Mouse (Mus musculus): ENCODE data around the gene Gse1.

Gse1 gene

GRCm38 (mm10) chr8:120298601-120299532, 70.6 kb downstream of the Gse1 start:
- DNase-seq (ENCODE audit: low read depth), result no peak

- DNase-seq (ENCODE audit: low read depth), result no peak
Measured at GRCm38 (mm10) chr8:120300601-120301141, 72.4 kb downstream of the Gse1 start.

DNA sequence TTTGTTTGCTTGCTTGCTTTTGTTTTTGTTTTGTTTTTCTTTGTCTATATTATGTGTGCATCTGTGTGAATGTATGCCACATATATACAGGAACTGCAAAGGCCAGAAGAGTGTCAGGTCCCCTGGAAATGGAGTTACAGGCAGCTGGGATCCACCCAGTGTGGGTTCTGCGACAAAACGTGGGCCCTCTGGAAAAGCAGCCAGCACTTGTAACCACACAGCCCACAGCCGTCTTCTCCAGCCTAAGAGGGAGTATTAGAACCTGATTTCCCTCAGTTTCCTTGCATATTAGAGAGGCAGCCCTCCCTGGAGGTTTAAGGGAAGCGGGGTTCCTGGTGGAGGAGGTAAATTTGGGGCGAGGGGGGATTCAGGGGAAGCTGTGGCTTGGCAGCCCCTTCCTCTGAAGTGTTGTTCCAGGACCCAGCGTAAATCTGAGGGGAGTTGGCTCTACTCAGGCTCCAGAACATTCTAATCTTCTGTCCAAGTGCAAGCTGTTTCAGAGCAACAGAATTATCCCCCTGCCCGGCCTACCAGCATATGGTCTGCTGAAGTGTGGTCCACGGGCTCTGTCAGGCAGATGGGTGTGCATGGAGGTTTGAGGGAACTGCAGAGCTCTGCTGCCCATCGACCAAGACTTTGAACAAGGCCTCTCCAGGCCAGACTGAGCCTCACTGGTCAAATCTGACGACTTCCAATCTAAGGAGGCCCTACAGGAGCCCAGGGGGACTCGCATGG, 74.9 kb downstream of the Gse1 start:
- DNase-seq (ENCODE audit: low read depth), result no peak

- no peak for DNase-seq (ENCODE audit: low read depth)
Measured at GRCm38 (mm10) chr8:120304097-120304496, 75.8 kb downstream of the Gse1 start.

GRCm38 (mm10) chr8:120305800-120306385, 77.6 kb downstream of the Gse1 start:
- DNase-seq (ENCODE audit: low read depth), result no peak

GRCm38 (mm10) chr8:120307103-120307502, 78.8 kb downstream of the Gse1 start:
- DNase-seq (ENCODE audit: low read depth), result no peak

DNA sequence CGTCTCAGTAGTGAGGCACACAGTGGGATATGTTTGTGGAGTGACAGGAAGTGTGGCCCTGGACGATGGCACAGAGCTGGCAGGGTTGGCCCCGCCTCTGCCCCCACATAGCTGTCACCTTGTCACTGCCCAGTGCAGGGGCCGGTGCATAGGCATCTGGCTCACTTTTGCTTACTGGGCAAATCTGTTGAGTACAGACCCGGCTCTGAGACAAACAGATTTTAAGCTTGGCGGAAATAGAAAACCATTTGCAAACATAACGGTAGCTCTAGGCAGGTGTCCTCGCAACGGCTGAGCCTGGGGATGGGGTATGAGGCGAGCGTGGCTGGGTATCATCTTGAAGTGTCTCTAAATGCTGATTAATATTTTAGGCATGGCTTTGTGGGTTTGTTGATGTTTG, 79.3 kb downstream of the Gse1 start:
- no peak for DNase-seq (ENCODE audit: low read depth)

GRCm38 (mm10) chr8:120308131-120308530, 79.9 kb downstream of the Gse1 start:
- no peak for DNase-seq (ENCODE audit: low read depth)

DNA sequence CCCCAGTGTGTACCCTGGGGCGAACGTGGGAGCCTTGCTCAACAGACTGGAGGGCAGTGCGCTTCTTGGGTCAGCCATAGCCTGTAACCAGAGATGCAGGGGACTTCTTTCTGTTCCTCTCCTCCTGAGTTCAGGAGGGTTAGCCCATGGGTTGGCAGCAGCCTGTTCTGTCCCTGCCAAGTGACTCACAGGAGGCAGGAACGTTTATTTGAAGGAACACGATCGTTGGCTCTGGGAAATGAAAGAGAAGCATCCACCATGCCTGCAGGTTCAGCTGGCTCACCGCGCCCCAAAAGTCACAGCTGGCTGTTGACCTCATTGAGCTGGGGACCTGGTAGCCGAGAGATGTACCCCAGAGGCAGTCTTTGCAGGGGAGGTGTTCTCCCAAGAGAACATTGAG, 80.3 kb downstream of the Gse1 start:
- no peak for DNase-seq (ENCODE audit: low read depth)

GRCm38 (mm10) chr8:120309326-120309725, 81.1 kb downstream of the Gse1 start:
- no peak for DNase-seq (ENCODE audit: low read depth)

DNA sequence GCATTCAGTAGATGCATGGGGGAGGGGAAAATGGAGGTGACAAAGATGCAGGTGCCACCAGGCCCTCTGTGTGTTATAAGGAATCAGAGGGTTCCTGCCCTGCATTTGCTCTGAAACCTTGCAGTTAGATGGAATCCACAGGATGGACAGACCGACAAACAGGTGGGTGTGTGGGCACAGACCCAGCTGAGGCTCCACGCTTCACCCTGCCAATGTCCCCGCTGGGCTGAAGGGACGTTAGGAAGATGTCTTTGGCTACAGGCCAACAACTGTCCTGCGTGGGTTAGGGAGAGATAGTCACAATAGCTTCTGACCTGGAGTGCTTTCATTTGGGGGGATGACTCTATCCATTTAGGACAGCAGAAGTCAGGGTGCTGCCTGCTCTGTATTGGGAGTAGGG, 81.8 kb downstream of the Gse1 start:
- no peak for DNase-seq (ENCODE audit: low read depth)

- DNase-seq (ENCODE audit: low read depth), result no peak
Measured at GRCm38 (mm10) chr8:120312452-120312851, 84.2 kb downstream of the Gse1 start.

- DNase-seq (ENCODE audit: low read depth), result no peak
Measured at GRCm38 (mm10) chr8:120313674-120314073, 85.4 kb downstream of the Gse1 start.

DNA sequence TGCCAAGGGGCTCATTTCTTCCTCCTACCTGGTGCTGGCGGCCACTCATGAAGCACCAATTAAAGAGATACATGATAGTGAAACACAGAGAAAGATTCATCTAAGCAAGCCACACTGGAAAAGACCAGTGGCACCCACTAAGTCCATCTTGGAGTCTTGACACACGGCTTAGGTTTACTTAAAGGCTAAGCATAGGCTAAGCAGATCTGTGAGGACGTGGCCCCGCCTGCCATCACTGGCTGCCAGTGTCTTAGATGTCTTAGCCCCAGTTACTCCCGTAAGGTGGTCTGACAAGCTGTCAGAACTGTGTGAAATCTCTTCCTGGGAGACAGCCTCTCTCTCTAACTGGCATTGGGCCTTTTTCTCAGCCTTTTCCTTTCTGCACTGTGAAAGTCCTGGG, 86.7 kb downstream of the Gse1 start:
- DNase-seq (ENCODE audit: low read depth), result no peak

GRCm38 (mm10) chr8:120315644-120316043, 87.4 kb downstream of the Gse1 start:
- no peak for DNase-seq (ENCODE audit: low read depth)

- DNase-seq (ENCODE audit: low read depth), result no peak
Measured at GRCm38 (mm10) chr8:120316707-120317106, 88.5 kb downstream of the Gse1 start.

DNA sequence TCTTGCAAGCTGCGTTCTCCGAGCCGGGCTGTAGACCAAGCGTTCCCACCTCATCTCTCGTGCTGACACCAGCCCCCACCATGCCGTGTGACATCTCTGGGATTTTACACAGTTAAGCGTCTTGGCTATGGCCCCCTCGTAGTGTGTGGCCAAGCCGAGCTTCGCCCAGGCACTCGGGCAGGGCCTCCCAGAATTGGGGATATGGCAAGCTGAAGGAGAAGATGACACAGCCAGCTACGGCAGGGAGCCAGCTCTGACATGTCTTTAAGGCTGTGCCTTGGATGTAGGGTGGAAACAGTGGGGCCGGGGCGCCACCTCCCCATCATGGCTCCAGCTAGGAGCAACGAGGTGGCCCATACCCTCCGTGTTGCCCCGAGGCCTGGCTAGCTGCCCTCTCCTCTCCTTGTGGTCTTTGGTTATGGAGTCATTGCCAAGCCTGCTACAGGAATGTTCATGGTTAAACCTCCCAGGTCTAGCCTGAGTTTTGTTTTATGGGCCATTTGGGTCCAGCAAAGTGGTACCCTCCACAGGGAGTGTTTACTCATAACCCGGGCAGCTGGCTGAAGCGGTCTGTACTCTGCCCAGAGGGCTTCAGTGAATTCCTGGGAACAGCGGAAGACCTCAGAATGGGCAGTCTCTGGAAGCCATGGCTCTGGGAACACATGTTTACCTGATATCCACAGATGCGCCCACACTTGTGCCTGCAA, 89.0 kb downstream of the Gse1 start:
- no peak for DNase-seq (ENCODE audit: low read depth)

- DNase-seq (ENCODE audit: low read depth), result no peak
Measured at GRCm38 (mm10) chr8:120318476-120318991, 90.3 kb downstream of the Gse1 start.

DNA sequence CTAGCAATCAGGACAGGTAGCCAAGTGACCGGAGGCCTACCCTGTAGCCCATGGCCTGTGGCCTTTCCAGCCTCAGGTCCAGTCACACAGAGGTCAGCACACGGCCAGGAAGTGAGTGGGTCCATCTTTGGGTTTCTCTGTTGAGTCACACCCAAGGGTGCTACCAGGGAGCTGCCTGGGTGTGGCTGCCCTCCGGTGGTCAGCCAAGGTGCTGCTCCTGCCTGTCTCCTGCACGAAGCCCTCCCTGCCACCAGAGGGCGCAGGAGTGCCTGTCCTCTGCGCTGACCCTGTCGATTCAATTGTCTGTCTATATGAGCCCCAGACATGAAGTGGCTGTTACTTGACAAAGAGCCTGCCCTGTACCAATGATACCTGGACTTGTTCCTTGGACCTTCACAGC, 91.2 kb downstream of the Gse1 start:
- DNase-seq (ENCODE audit: low read depth), result no peak

DNA sequence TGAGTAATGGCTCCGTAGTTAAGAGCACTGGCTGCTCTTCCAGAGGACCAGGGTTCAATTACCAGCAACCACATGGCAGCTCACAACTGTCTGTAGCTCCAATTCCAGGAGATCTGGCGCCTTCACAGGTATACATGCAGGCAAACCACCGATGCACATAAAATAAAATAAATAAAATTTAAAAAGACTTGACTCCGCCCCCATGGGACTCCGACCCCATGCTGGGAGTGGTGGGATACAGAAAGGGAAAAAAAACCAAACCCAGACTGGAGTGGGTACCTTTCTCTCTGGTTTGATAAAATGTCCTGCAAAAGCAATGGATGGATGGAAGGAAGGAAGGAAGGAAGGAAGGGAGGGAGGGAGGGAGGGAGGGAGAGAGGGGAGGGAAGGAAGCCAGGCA, 91.9 kb downstream of the Gse1 start:
- no peak for DNase-seq (ENCODE audit: low read depth)

GRCm38 (mm10) chr8:120321724-120322123, 93.5 kb downstream of the Gse1 start:
- DNase-seq (ENCODE audit: low read depth), result no peak

- DNase-seq (ENCODE audit: low read depth), result no peak
Measured at GRCm38 (mm10) chr8:120322956-120323448, 94.7 kb downstream of the Gse1 start.

Data from c-Kit-positive CD71-negative TER-119-negative erythroid progenitor cells, embryonic 14.5 days (primary cell).